Mouse (Mus musculus) kidney, postnatal 10 days (tissue): ENCODE data around the gene Eif4a2.

Source experiments
- DNase-seq: peaks from one replicate; pipeline ENCODE4 v3.0.0; 2021; ENCODE audit warnings: mixed read lengths

Eif4a2 gene

GRCm38 (mm10) chr16:23106121-23106520 lies 1.1 kb upstream of the Eif4a2 start:
- no peak for DNase-seq

- peak; percentile 91 for DNase-seq
Observed at GRCm38 (mm10) chr16:23107946-23108759, 909 bp downstream of the Eif4a2 start.

GRCm38 (mm10) chr16:23108943-23109342 lies 1.7 kb downstream of the Eif4a2 start:
- no peak for DNase-seq

GRCm38 (mm10) chr16:23109350-23110280 lies 2.4 kb downstream of the Eif4a2 start:
- DNase-seq: no peak

GRCm38 (mm10) chr16:23112348-23112747 lies 5.1 kb downstream of the Eif4a2 start:
- no peak for DNase-seq

GRCm38 (mm10) chr16:23112861-23113435 lies 5.7 kb downstream of the Eif4a2 start:
- DNase-seq: no peak

GRCm38 (mm10) chr16:23113903-23114302 lies 6.7 kb downstream of the Eif4a2 start:
- no peak for DNase-seq

- no peak for DNase-seq
Observed at GRCm38 (mm10) chr16:23114339-23115171, 7.3 kb downstream of the Eif4a2 start.

- DNase-seq: no peak
Observed at GRCm38 (mm10) chr16:23115486-23115885, 8.2 kb downstream of the Eif4a2 start.

- DNase-seq: no peak
Observed at GRCm38 (mm10) chr16:23117173-23117572, 9.9 kb downstream of the Eif4a2 start.

- no peak for DNase-seq
Observed at GRCm38 (mm10) chr16:23122446-23122845, 15.2 kb downstream of the Eif4a2 start.

- DNase-seq: no peak
Observed at GRCm38 (mm10) chr16:23123104-23123503, 15.9 kb downstream of the Eif4a2 start.

- no peak for DNase-seq
Observed at GRCm38 (mm10) chr16:23124398-23124797, 17.2 kb downstream of the Eif4a2 start.

- no peak for DNase-seq
Observed at GRCm38 (mm10) chr16:23127311-23127672, 20.0 kb downstream of the Eif4a2 start.

- peak; percentile 95 for DNase-seq
Observed at GRCm38 (mm10) chr16:23127673-23128375, 20.6 kb downstream of the Eif4a2 start, which contains the start of gene Rfc4. Gene Rfc4, minus strand, starts transcription at chr16:23127737.

- DNase-seq: no peak
Observed at GRCm38 (mm10) chr16:23130303-23130702, 23.1 kb downstream of the Eif4a2 start.

- no peak for DNase-seq
Observed at GRCm38 (mm10) chr16:23132336-23132735, 25.1 kb downstream of the Eif4a2 start.

GRCm38 (mm10) chr16:23135421-23136149 lies 28.3 kb downstream of the Eif4a2 start:
- DNase-seq: no peak

- no peak for DNase-seq
Observed at GRCm38 (mm10) chr16:23136406-23136970, 29.2 kb downstream of the Eif4a2 start.

GRCm38 (mm10) chr16:23140911-23141310 lies 33.7 kb downstream of the Eif4a2 start:
- no peak for DNase-seq

GRCm38 (mm10) chr16:23144326-23144725 lies 37.1 kb downstream of the Eif4a2 start:
- no peak for DNase-seq
